Mouse (Mus musculus) small intestine, adult 2 months (tissue): Measurements from ENCODE around the gene Ankmy2.

Experiments
- CTCF ChIP-seq: fragments of 200-500 bp; IDR thresholded peaks from 2 replicates; pipeline ENCODE4 v1.5.1; 2012; ENCODE audit warnings: low read depth, mild to moderate bottlenecking, control low read depth, inconsistent platforms, low read length, moderate library complexity, mixed read lengths; ENCODE audit not compliant: insufficient replicate concordance, insufficient read length; ENCODE audit errors: extremely low read depth
- POLR2A ChIP-seq: fragments of 200-500 bp; IDR thresholded peaks from 2 replicates; pipeline ENCODE4 v1.6.1; 2012; ENCODE audit warnings: low read depth, mild to moderate bottlenecking, control low read depth, inconsistent platforms, low read length, moderate library complexity

- TF ChIP-seq CTCF (no peak), POLR2A (no peak)
Measured at GRCm38 (mm10) chr12:36156101-36156636, 745 bp upstream of the Ankmy2 start.
